Mouse (Mus musculus): ENCODE results near the gene Phlpp1. TPM values are rescaled to one million over a fixed set of nuclear protein-coding genes. Genes with fewer than 3 reads are reported as not detected.
"Not testable (repeated sequence)": the region's sequence is repeated elsewhere in the genome, so short reads cannot be mapped to it uniquely, and the experiment has no call there.

Phlpp1 gene
- polyA plus RNA-seq, 1 experiment from 2014 or later, result 7.4 TPM

GRCm38 (mm10) chr1:106286815-106287214 lies 115.3 kb downstream of the Phlpp1 start:
- no peak overlapping the region for H3K4me3 ChIP-seq (ENCODE audit: low read length)
- no peak overlapping the region for H3K4me2 ChIP-seq (ENCODE audit: low read length)
- no peak overlapping the region for H3K27ac ChIP-seq (ENCODE audit: low read depth, low read length)
- 93% methylated on average over 7 of the region's 7 CpGs for WGBS
- H3K9me3 ChIP-seq (ENCODE audit: control insufficient read depth, low read length), result no peaks in the 10 kb centered on the region
- no peaks in the 10 kb centered on the region for H3K27me3 ChIP-seq (replicated peaks; ENCODE audit: control insufficient read depth, insufficient read depth, low read length)
- no peak overlapping the region for H3K9ac ChIP-seq (ENCODE audit: low read depth, low read length)
- H3K4me1 ChIP-seq (ENCODE audit: control insufficient read depth, insufficient read depth, low read depth, low read length), result no peaks in the 10 kb centered on the region
- H3K36me3 ChIP-seq (ENCODE audit: control insufficient read depth, insufficient read depth, low read length), result no peaks in the 10 kb centered on the region
- ATAC-seq, result no peak

DNA sequence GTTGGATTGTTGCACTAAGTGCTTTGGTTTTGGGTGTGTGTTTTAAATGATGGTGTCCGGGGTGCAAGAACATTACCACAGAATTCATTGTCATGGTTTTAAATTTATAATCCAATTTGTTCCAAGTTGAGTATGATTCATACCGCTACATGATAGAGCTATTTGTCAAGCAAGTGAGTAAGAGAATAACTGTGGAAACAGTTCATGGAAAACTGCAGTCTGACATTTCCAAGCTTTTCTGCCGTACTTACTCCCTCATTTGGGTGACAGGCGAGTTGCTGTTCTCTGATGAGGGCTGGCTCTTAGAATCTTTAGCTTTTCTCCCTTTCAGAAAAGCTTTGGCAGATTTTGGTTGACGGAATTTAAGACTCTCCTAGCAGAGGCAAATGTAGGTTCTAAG lies 117.5 kb downstream of the Phlpp1 start:
- no peak for ATAC-seq
- Histone ChIP-seq H3K9me3 (ENCODE audit: control insufficient read depth, low read length) (no peaks in the 10 kb centered on the region), H3K4me3 (ENCODE audit: low read length) (no peak overlapping the region), H3K4me2 (ENCODE audit: low read length) (no peak overlapping the region), H3K27me3 (replicated peaks; ENCODE audit: control insufficient read depth, insufficient read depth, low read length) (no peaks in the 10 kb centered on the region), H3K27ac (ENCODE audit: low read depth, low read length) (no peak overlapping the region), H3K4me1 (ENCODE audit: control insufficient read depth, insufficient read depth, low read depth, low read length) (no peaks in the 10 kb centered on the region), H3K9ac (ENCODE audit: low read depth, low read length) (no peak overlapping the region), H3K36me3 (ENCODE audit: control insufficient read depth, insufficient read depth, low read length) (no peaks in the 10 kb centered on the region)
- WGBS, result 86% methylated on average over 5 of the region's 5 CpGs

- Histone ChIP-seq H3K4me3 (ENCODE audit: low read length) (no peak overlapping the region), H3K27me3 (replicated peaks; ENCODE audit: control insufficient read depth, insufficient read depth, low read length) (no peaks in the 10 kb centered on the region), H3K4me2 (ENCODE audit: low read length) (no peak overlapping the region), H3K27ac (ENCODE audit: low read depth, low read length) (no peak overlapping the region), H3K9ac (ENCODE audit: low read depth, low read length) (no peak overlapping the region), H3K4me1 (ENCODE audit: control insufficient read depth, insufficient read depth, low read depth, low read length) (no peaks in the 10 kb centered on the region), H3K9me3 (ENCODE audit: control insufficient read depth, low read length) (no peaks in the 10 kb centered on the region), H3K36me3 (ENCODE audit: control insufficient read depth, insufficient read depth, low read length) (no peaks in the 10 kb centered on the region)
- 92% methylated on average over 2 of the region's 2 CpGs for WGBS
- ATAC-seq, result no peak
These were observed 118.0 kb downstream of the Phlpp1 start for GRCm38 (mm10) chr1:106289580-106289979.

DNA sequence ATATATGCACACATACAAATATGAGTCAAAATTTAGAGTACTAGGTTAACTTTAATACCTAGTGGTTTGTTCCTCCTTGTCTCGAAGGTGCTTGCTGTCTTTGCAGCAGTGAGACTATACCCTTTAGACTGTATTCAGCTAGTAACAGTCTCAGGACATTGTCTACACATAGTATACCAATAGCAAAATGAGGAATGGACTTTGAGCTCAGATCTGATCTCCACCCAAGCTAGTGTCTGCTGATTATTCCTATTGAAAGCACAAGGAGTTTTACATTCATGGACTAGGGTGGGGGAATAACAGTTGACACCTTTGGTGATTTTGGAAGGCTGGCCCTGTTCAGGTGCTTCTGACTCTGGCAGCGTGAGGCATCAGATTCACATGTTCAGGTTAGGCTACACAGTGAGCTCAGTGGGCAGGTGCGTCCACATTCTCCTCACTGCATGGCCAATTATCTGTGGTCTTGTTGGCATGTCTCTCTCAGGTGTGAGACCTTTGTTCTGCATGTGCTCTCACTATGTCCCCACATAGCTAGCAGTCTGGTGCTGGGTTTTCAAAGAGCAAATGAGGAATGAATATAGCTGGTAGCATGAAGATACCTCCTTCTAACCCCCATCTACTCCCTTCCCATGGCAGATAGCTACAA lies 138.0 kb downstream of the Phlpp1 start:
- H3K27me3 ChIP-seq (replicated peaks; ENCODE audit: control insufficient read depth, insufficient read depth, low read length), result no peaks in the 10 kb centered on the region
- H3K9me3 ChIP-seq (ENCODE audit: control insufficient read depth, low read length), result no peaks in the 10 kb centered on the region
- ATAC-seq, result no peak
- H3K4me1 ChIP-seq (ENCODE audit: control insufficient read depth, insufficient read depth, low read depth, low read length), result no peaks in the 10 kb centered on the region
- H3K9ac ChIP-seq (ENCODE audit: low read depth, low read length), result no peak overlapping the region
- no peak overlapping the region for H3K4me3 ChIP-seq (ENCODE audit: low read length)
- no peak overlapping the region for H3K4me2 ChIP-seq (ENCODE audit: low read length)
- no peak overlapping the region for H3K27ac ChIP-seq (ENCODE audit: low read depth, low read length)
- H3K36me3 ChIP-seq (ENCODE audit: control insufficient read depth, insufficient read depth, low read length), result no peaks in the 10 kb centered on the region
- WGBS, result 96% methylated on average over 3 of the region's 3 CpGs

DNA sequence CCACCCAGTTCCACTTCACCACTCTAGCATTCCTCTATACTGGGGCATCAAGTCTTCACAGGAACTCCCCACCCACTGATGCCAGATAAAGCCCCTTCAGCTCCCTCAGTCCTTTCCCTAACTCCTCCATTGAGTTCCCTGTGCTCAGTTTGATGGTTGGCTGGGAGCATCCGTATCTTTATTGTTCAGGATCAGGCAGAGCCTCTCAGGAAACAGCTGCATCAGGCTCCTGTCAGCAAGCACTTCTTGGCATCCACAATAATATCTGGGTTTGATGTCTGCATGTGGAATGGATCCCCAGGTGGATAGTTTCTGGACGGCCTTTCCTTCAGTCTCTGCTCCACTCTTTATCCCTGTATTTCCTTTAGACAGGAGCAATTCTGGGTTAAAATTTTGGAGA lies 138.7 kb downstream of the Phlpp1 start:
- Histone ChIP-seq H3K9me3 (ENCODE audit: control insufficient read depth, low read length) (no peaks in the 10 kb centered on the region), H3K4me2 (ENCODE audit: low read length) (no peak overlapping the region), H3K36me3 (ENCODE audit: control insufficient read depth, insufficient read depth, low read length) (no peaks in the 10 kb centered on the region), H3K9ac (ENCODE audit: low read depth, low read length) (no peak overlapping the region), H3K27ac (ENCODE audit: low read depth, low read length) (no peak overlapping the region), H3K27me3 (replicated peaks; ENCODE audit: control insufficient read depth, insufficient read depth, low read length) (no peaks in the 10 kb centered on the region), H3K4me1 (ENCODE audit: control insufficient read depth, insufficient read depth, low read depth, low read length) (no peaks in the 10 kb centered on the region), H3K4me3 (ENCODE audit: low read length) (no peak overlapping the region)
- no peak for ATAC-seq
- WGBS, result 80% methylated on average over 2 of the region's 2 CpGs

GRCm38 (mm10) chr1:106311830-106312229 lies 140.3 kb downstream of the Phlpp1 start:
- not testable (repeated sequence) for H3K27ac ChIP-seq (ENCODE audit: low read depth, low read length); H3K9me3 ChIP-seq (ENCODE audit: control insufficient read depth, low read length); ATAC-seq; H3K9ac ChIP-seq (ENCODE audit: low read depth, low read length); H3K4me2 ChIP-seq (ENCODE audit: low read length); H3K4me3 ChIP-seq (ENCODE audit: low read length); H3K36me3 ChIP-seq (ENCODE audit: control insufficient read depth, insufficient read depth, low read length); H3K4me1 ChIP-seq (ENCODE audit: control insufficient read depth, insufficient read depth, low read depth, low read length); H3K27me3 ChIP-seq (replicated peaks; ENCODE audit: control insufficient read depth, insufficient read depth, low read length)
- 98% methylated on average over 2 of the region's 2 CpGs for WGBS

GRCm38 (mm10) chr1:106314476-106314875 lies 142.9 kb downstream of the Phlpp1 start:
- H3K9me3 ChIP-seq (ENCODE audit: control insufficient read depth, low read length), result no peaks in the 10 kb centered on the region
- peaks cover 2% of the 10 kb centered on the region; the same call in 1 of the 2 replicates for H3K36me3 ChIP-seq (ENCODE audit: control insufficient read depth, insufficient read depth, low read length)
- no peak overlapping the region for H3K4me3 ChIP-seq (ENCODE audit: low read length)
- H3K4me2 ChIP-seq (ENCODE audit: low read length), result no peak overlapping the region
- no peaks in the 10 kb centered on the region for H3K4me1 ChIP-seq (ENCODE audit: control insufficient read depth, insufficient read depth, low read depth, low read length)
- ATAC-seq, result no peak
- no peaks in the 10 kb centered on the region for H3K27me3 ChIP-seq (replicated peaks; ENCODE audit: control insufficient read depth, insufficient read depth, low read length)
- WGBS, result 91% methylated on average over 4 of the region's 4 CpGs
- H3K27ac ChIP-seq (ENCODE audit: low read depth, low read length), result no peak overlapping the region
- no peak overlapping the region for H3K9ac ChIP-seq (ENCODE audit: low read depth, low read length)

DNA sequence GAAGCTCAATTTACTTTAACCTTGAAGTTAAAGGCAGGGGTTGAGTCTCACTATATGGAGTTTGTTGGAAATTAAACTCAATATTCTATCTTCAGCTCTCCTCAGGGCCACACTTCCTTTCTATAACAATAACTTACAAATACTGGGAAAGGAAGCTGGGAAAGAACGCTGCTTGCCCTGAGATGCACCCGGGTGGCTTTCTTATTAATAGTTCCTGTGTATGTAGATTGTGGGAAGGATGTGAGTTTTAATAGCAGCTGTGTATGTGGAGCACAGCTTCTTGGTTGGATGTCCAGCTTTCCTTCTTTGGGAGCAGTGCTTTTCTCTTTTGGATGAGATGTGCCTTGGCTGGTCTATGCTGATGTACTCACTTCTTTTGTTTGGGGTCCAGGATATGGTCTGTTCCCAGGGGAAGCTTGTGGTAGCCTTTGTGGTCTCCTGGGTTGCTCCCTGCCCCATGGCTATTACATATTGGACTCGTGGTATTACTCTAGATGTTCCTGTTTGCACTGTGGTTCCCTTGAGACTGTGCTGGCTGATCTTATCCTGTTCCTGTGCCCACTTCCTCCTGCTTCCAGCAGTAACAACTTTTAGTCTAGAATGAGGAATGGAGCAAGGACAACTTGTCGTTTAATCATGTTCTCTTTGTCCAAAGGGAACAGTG lies 145.2 kb downstream of the Phlpp1 start:
- 70% methylated on average over 4 of the region's 4 CpGs for WGBS
- no peak overlapping the region for H3K4me2 ChIP-seq (ENCODE audit: low read length)
- H3K27ac ChIP-seq (ENCODE audit: low read depth, low read length), result no peak overlapping the region
- H3K4me3 ChIP-seq (ENCODE audit: low read length), result no peak overlapping the region
- no peak overlapping the region for H3K9ac ChIP-seq (ENCODE audit: low read depth, low read length)
- ATAC-seq, result peak; percentile 20; the same call in 1 of the 2 replicates
- no peaks in the 10 kb centered on the region for H3K4me1 ChIP-seq (ENCODE audit: control insufficient read depth, insufficient read depth, low read depth, low read length)
- H3K36me3 ChIP-seq (ENCODE audit: control insufficient read depth, insufficient read depth, low read length), result peaks cover 3% of the 10 kb centered on the region; the same call in 1 of the 2 replicates
- no peaks in the 10 kb centered on the region for H3K27me3 ChIP-seq (replicated peaks; ENCODE audit: control insufficient read depth, insufficient read depth, low read length)
- no peaks in the 10 kb centered on the region for H3K9me3 ChIP-seq (ENCODE audit: control insufficient read depth, low read length)

DNA sequence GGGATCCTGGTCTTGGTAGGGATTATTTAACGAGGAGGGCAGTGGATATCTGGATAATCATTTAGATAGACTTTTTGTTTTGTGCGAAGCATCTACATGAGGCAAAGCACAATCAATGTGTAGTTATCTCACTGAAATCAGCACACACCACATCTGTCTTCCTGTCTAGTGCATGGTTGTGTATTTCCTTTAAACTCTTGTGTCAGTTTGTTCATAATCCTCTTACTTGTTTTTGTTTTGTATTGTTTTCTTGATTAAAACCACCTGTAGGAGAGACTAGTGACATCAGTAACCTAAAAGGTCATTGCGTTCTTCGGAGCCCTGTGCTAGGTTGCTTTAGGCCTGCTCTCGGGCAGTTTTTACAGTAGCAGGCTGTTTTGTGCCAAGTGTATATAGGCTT lies 146.8 kb downstream of the Phlpp1 start:
- peaks cover 3% of the 10 kb centered on the region; the same call in 1 of the 2 replicates for H3K36me3 ChIP-seq (ENCODE audit: control insufficient read depth, insufficient read depth, low read length)
- no peak overlapping the region for H3K4me2 ChIP-seq (ENCODE audit: low read length)
- H3K4me1 ChIP-seq (ENCODE audit: control insufficient read depth, insufficient read depth, low read depth, low read length), result no peaks in the 10 kb centered on the region
- no peaks in the 10 kb centered on the region for H3K9me3 ChIP-seq (ENCODE audit: control insufficient read depth, low read length)
- no peak overlapping the region for H3K27ac ChIP-seq (ENCODE audit: low read depth, low read length)
- no peaks in the 10 kb centered on the region for H3K27me3 ChIP-seq (replicated peaks; ENCODE audit: control insufficient read depth, insufficient read depth, low read length)
- no peak overlapping the region for H3K4me3 ChIP-seq (ENCODE audit: low read length)
- H3K9ac ChIP-seq (ENCODE audit: low read depth, low read length), result no peak overlapping the region
- no peak for ATAC-seq
- WGBS, result 90% methylated on average over 5 of the region's 5 CpGs

All from hindbrain, embryonic 16.5 days (tissue).